Mouse (Mus musculus) bone marrow, adult 2 months (tissue): Measurements from ENCODE around the gene Hyal3.

Experiments
- CTCF ChIP-seq: fragments of 200-500 bp; IDR thresholded peaks from 2 replicates; pipeline ENCODE4 v1.5.1; 2011; ENCODE audit warnings: low read length, control low read depth; ENCODE audit not compliant: control insufficient read depth, insufficient read depth
- POLR2A ChIP-seq: fragments of 200-500 bp; IDR thresholded peaks from 2 replicates; pipeline ENCODE4 v1.6.1; 2011; ENCODE audit warnings: low read depth, mild to moderate bottlenecking, control low read depth, low read length, borderline replicate concordance; ENCODE audit not compliant: control insufficient read depth

GRCm38 (mm10) chr9:107541474-107542351, 38.9 kb upstream of the Hyal3 start, which contains the start of the genes Cyb561d2 and Nprl2:
- TF ChIP-seq CTCF, result peak; percentile 17; the same call in 1 of the 2 replicates
- TF ChIP-seq POLR2A, result peak; percentile 58; the same call in 1 of the 2 replicates
